Mouse (Mus musculus): ENCODE measurements around the gene Fam83d. TPM values are rescaled to one million over a fixed set of nuclear protein-coding genes. Genes with fewer than 3 reads are reported as not detected.
"Not testable (repeated sequence)": the region's sequence is repeated elsewhere in the genome, so short reads cannot be mapped to it uniquely, and the experiment has no call there.

The Fam83d gene
- polyA plus RNA-seq, 1 experiment from 2014 or later: 18.5 TPM

DNA sequence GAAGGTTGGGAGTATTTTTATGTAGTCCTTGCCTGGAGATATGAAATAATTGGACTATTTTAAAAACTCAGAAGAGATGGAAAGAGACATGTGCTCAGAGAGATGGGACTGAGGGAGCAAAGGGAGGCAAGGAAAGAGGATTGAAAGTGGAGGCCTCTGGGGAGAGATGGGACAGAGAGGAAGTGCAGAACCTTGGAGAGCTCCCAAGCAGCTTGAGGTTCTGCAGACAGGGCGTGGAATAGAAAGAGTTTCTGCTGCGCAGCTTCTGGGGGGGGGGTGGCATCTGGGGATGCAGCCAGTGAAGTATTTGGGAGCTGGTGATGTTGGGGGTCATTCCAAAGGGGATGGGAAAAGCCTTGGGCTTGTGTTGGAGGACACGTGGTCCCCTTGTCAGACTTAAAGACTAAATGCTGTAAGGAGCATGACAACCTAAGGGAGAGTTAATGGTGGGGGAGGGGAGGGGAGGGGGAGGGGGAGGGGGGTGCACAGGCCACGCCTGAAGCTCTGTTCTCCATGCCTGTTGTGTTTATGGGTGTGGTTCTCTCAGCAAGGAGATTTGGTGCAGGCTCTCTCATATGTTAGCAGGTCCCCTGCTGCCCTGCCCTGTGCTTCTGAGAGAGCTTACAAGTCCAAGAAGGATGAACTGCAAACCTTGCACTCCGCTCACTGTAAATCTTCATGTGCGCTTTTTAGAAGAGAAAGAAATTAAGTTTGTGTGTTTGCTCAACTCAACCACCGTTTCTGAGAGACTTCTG is 39.7 kb upstream of the Fam83d start:
- no peak for ATAC-seq
- no peaks in the 10 kb centered on the region for H3K36me3 ChIP-seq (ENCODE audit: control insufficient read depth, insufficient read depth)
- H3K4me1 ChIP-seq (replicated peaks; ENCODE audit: control insufficient read depth, insufficient read depth, low read length): 0 out of 2 replicates have a peak, but pooled peaks cover 1% of the 10 kb centered on the region
- H3K9ac ChIP-seq (replicated peaks; ENCODE audit: low read depth, low read length): no peak overlapping the region
- H3K27ac ChIP-seq (ENCODE audit: low read length): no peak overlapping the region
- no peak overlapping the region for H3K4me3 ChIP-seq (replicated peaks; ENCODE audit: low read length)
- H3K9me3 ChIP-seq (ENCODE audit: control insufficient read depth, low read length): no peaks in the 10 kb centered on the region
- 46% methylated on average over 7 of the region's 7 CpGs for WGBS
- no peak overlapping the region for H3K4me2 ChIP-seq (ENCODE audit: low read length)
- H3K27me3 ChIP-seq (replicated peaks; ENCODE audit: control insufficient read depth, insufficient read depth, low read length): no peaks in the 10 kb centered on the region

DNA sequence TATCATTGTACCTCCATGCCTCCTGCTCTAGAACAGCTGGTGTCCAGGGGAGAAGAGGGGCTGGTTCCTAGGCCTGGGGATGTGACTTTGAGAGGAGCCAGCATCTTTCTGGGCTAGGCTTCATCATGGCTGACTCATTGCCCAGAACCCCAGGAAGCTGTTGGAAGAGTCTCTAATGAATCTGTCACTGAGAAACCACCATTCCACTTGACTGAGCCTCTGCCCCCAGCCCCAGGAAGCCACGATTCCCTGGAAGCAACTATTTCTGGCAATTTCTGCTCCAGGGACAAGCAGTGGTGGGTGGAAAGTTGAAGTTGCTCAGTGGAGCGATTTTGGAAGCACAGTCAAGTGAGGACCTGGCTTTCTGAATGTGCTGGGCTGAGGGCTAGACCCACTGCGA is 37.0 kb upstream of the Fam83d start:
- Histone ChIP-seq H3K36me3 (ENCODE audit: control insufficient read depth, insufficient read depth) (no peaks in the 10 kb centered on the region), H3K4me1 (replicated peaks; ENCODE audit: control insufficient read depth, insufficient read depth, low read length) (peaks cover 8% of the 10 kb centered on the region), H3K27me3 (replicated peaks; ENCODE audit: control insufficient read depth, insufficient read depth, low read length) (no peaks in the 10 kb centered on the region), H3K27ac (ENCODE audit: low read length) (no peak overlapping the region), H3K4me2 (ENCODE audit: low read length) (no peak overlapping the region), H3K9me3 (ENCODE audit: control insufficient read depth, low read length) (no peaks in the 10 kb centered on the region), H3K4me3 (replicated peaks; ENCODE audit: low read length) (no peak overlapping the region), H3K9ac (replicated peaks; ENCODE audit: low read depth, low read length) (no peak overlapping the region)
- WGBS: 66% methylated on average over 3 of the region's 3 CpGs
- no peak for ATAC-seq

DNA sequence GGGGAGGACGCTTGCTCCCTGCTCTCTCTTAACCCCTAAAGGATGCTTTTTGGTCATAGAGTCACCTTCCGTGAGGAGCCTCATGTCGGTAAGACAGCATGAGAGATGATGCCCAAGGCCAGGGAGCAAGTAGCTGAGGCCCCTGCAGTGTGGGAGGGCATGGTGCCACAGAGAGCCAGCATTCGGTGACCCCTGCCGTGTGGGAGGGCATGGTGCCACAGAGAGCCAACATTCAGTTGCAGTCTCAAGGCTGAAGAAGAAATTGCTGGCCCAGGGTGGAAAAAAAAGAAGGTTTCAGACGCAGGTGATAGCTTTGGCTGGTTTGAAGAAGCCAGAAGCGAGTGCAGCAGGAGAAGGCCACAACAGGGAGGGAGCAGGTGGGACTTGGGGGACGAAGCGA is 35.4 kb upstream of the Fam83d start:
- Histone ChIP-seq H3K4me2 (ENCODE audit: low read length) (no peak overlapping the region), H3K27me3 (replicated peaks; ENCODE audit: control insufficient read depth, insufficient read depth, low read length) (no peaks in the 10 kb centered on the region), H3K36me3 (ENCODE audit: control insufficient read depth, insufficient read depth) (no peaks in the 10 kb centered on the region), H3K4me1 (replicated peaks; ENCODE audit: control insufficient read depth, insufficient read depth, low read length) (peaks cover 8% of the 10 kb centered on the region), H3K27ac (ENCODE audit: low read length) (no peak overlapping the region), H3K4me3 (replicated peaks; ENCODE audit: low read length) (no peak overlapping the region), H3K9me3 (ENCODE audit: control insufficient read depth, low read length) (no peaks in the 10 kb centered on the region), H3K9ac (replicated peaks; ENCODE audit: low read depth, low read length) (no peak overlapping the region)
- 93% methylated on average over 9 of the region's 9 CpGs for WGBS
- no peak for ATAC-seq

DNA sequence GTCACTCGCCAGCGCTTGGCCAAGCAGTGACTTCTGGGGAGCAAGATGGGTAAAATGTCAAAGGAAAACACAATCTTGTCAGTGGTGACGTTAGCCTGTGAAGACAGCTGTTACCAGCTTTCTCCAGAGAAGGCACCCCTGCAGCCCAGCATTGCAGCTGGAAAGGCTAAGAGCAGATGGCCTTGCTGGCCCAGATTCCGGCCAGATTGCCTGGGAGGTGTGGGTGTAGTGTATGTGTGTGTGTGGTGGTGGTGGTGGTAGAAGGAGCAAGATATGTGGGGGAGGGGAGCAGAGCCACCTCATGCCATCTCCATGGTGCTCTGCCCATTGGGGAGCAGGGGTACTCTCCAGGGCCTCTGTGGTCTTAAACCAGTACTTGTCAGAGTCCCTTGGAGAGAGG is 34.8 kb upstream of the Fam83d start:
- WGBS: 78% methylated on average over 4 of the region's 4 CpGs
- Histone ChIP-seq H3K4me3 (replicated peaks; ENCODE audit: low read length) (no peak overlapping the region), H3K9me3 (ENCODE audit: control insufficient read depth, low read length) (no peaks in the 10 kb centered on the region), H3K27ac (ENCODE audit: low read length) (no peak overlapping the region), H3K36me3 (ENCODE audit: control insufficient read depth, insufficient read depth) (no peaks in the 10 kb centered on the region), H3K27me3 (replicated peaks; ENCODE audit: control insufficient read depth, insufficient read depth, low read length) (no peaks in the 10 kb centered on the region), H3K4me1 (replicated peaks; ENCODE audit: control insufficient read depth, insufficient read depth, low read length) (peaks cover 8% of the 10 kb centered on the region), H3K4me2 (ENCODE audit: low read length) (no peak overlapping the region), H3K9ac (replicated peaks; ENCODE audit: low read depth, low read length) (no peak overlapping the region)
- no peak for ATAC-seq

DNA sequence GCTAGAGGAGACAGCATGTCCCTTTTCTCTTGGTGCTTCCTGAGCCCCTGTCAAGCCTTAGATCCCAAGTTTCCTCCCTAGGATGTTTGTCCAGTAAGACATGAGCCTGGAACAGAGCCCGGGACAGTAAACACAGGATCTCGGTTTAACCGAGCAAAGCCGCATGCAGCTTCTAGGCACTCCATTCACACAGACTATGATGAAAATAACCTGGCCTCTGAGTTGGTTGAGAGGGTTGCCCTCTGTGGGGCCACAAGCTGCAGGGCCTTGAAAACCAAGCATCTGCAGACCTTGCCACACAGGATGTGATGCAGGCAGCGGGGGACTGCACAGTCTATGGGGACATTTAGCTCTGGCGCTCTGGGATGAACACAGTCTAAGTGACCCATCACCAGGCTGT is 34.0 kb upstream of the Fam83d start:
- WGBS: 90% methylated on average over 6 of the region's 6 CpGs
- ATAC-seq: 0 out of 2 replicates have a peak, but pooled peaks have one; percentile 4
- H3K9me3 ChIP-seq (ENCODE audit: control insufficient read depth, low read length): no peaks in the 10 kb centered on the region
- H3K4me2 ChIP-seq (ENCODE audit: low read length): no peak overlapping the region
- no peaks in the 10 kb centered on the region for H3K36me3 ChIP-seq (ENCODE audit: control insufficient read depth, insufficient read depth)
- H3K27ac ChIP-seq (ENCODE audit: low read length): peak overlapping the region; percentile 23
- peaks cover 8% of the 10 kb centered on the region for H3K4me1 ChIP-seq (replicated peaks; ENCODE audit: control insufficient read depth, insufficient read depth, low read length)
- no peak overlapping the region for H3K9ac ChIP-seq (replicated peaks; ENCODE audit: low read depth, low read length)
- H3K4me3 ChIP-seq (replicated peaks; ENCODE audit: low read length): no peak overlapping the region
- H3K27me3 ChIP-seq (replicated peaks; ENCODE audit: control insufficient read depth, insufficient read depth, low read length): no peaks in the 10 kb centered on the region

DNA sequence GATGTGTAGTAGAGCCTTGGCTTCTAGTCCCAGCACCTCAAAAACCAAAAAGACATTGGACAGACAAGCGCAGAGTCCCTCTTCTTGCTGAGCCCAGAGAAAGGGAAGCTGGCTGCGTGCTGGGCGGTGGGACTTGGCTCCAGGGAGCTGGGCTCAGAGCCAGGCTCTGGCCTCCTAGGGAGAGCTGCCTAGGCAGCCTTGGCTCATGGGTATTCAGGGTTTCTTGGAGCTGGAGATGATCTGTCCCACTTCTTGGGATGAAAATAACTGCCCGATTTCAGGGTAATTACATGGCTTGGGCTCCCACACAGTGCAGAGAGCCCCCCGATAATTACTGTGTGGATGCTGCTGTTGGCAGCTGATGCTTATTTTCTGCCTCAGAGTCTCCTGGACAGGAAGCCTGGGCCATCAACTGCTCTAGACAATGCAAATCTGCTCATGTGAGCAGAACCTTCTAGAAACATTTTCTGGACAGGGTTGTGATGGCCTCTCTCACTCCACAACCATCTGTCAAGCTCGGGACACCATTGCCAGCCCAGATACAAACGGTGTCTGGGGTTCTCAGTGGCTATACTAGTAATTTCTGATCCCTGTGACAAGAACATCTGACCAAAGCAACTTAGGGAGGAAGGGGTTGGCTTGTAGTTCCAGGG is 33.3 kb upstream of the Fam83d start:
- Histone ChIP-seq H3K4me1 (replicated peaks; ENCODE audit: control insufficient read depth, insufficient read depth, low read length) (peaks cover 8% of the 10 kb centered on the region), H3K36me3 (ENCODE audit: control insufficient read depth, insufficient read depth) (no peaks in the 10 kb centered on the region), H3K4me3 (replicated peaks; ENCODE audit: low read length) (no peak overlapping the region), H3K4me2 (ENCODE audit: low read length) (no peak overlapping the region), H3K9me3 (ENCODE audit: control insufficient read depth, low read length) (no peaks in the 10 kb centered on the region), H3K27ac (ENCODE audit: low read length) (peak overlapping the region; percentile 47), H3K27me3 (replicated peaks; ENCODE audit: control insufficient read depth, insufficient read depth, low read length) (no peaks in the 10 kb centered on the region), H3K9ac (replicated peaks; ENCODE audit: low read depth, low read length) (no peak overlapping the region)
- ATAC-seq: peak; percentile 81
- 55% methylated on average over 7 of the region's 7 CpGs for WGBS

DNA sequence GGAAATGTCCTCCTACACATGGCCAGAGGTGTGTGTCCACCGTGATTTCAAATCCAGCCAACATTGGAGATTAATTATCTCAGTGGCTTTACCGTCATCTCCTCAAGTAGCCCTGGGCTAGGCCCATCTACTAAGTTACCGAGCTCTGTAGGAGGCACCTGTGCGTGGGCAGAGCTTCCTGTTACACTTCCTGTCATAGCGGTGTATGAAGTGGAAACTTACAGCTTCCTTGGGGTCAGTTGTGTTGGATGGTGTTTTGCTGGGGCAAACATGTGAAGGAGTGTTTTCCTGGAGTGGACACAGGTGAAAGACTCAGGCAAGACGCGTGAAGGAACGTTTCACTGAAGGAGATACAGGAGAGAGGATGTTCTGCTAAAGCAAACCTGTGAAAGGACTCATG is 32.6 kb upstream of the Fam83d start:
- H3K36me3 ChIP-seq (ENCODE audit: control insufficient read depth, insufficient read depth): no peaks in the 10 kb centered on the region
- H3K4me1 ChIP-seq (replicated peaks; ENCODE audit: control insufficient read depth, insufficient read depth, low read length): peaks cover 8% of the 10 kb centered on the region

DNA sequence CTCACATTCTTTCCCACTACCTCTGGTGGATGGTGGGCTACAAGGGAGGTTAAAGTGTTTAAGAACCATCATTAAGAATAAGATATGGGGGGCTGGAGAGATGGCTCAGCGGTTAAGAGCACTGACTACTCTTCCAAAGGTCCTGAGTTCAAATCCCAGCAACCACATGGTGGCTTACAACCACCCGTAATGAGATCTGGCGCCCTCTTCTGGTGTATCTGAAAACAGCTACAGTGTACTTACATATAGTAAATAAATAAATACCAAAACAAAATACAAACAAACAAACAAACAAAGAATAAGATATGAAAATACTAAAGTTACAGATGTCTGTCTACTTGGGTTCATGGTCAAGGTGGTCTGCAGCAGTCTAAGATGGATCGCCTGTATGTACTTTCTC is 31.6 kb upstream of the Fam83d start:
- H3K27ac ChIP-seq (ENCODE audit: low read length); H3K27me3 ChIP-seq (replicated peaks; ENCODE audit: control insufficient read depth, insufficient read depth, low read length); H3K4me2 ChIP-seq (ENCODE audit: low read length); H3K36me3 ChIP-seq (ENCODE audit: control insufficient read depth, insufficient read depth); H3K4me3 ChIP-seq (replicated peaks; ENCODE audit: low read length); H3K4me1 ChIP-seq (replicated peaks; ENCODE audit: control insufficient read depth, insufficient read depth, low read length); H3K9me3 ChIP-seq (ENCODE audit: control insufficient read depth, low read length); H3K9ac ChIP-seq (replicated peaks; ENCODE audit: low read depth, low read length); ATAC-seq: not testable (repeated sequence)
- WGBS: 89% methylated on average over 4 of the region's 4 CpGs

More for the DNA sequence above, 32.6 kb upstream of the Fam83d start:
- H3K9me3 ChIP-seq (ENCODE audit: control insufficient read depth, low read length): no peaks in the 10 kb centered on the region
- no peaks in the 10 kb centered on the region for H3K27me3 ChIP-seq (replicated peaks; ENCODE audit: control insufficient read depth, insufficient read depth, low read length)
- H3K27ac ChIP-seq (ENCODE audit: low read length): no peak overlapping the region
- no peak overlapping the region for H3K4me3 ChIP-seq (replicated peaks; ENCODE audit: low read length)
- H3K9ac ChIP-seq (replicated peaks; ENCODE audit: low read depth, low read length): no peak overlapping the region
- WGBS: 93% methylated on average over 8 of the region's 8 CpGs
- no peak overlapping the region for H3K4me2 ChIP-seq (ENCODE audit: low read length)
- no peak for ATAC-seq

DNA sequence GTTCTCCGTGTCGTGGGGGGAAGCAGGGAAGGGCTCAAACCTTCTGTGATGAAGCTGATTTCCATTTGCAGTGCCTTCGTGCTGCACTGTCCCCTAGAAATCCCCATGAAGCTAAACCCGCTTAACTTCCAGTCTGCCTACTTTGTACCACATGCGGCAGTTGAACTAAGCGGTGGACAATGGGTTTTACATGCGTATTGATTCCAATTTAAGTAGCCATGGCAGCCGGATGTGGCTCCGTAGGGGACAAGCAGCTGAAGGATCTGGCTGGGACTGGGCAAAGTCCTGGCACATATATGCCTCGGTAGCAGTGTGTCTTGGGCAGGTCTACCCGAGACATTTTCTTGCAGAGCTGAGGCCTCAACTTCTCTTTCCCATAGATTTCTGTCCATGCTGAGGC is 29.3 kb upstream of the Fam83d start:
- H3K36me3 ChIP-seq (ENCODE audit: control insufficient read depth, insufficient read depth): no peaks in the 10 kb centered on the region
- WGBS: 70% methylated on average over 11 of the region's 11 CpGs
- no peaks in the 10 kb centered on the region for H3K9me3 ChIP-seq (ENCODE audit: control insufficient read depth, low read length)
- H3K27me3 ChIP-seq (replicated peaks; ENCODE audit: control insufficient read depth, insufficient read depth, low read length): no peaks in the 10 kb centered on the region
- no peak for ATAC-seq
- H3K4me3 ChIP-seq (replicated peaks; ENCODE audit: low read length): no peak overlapping the region
- H3K9ac ChIP-seq (replicated peaks; ENCODE audit: low read depth, low read length): no peak overlapping the region
- no peak overlapping the region for H3K27ac ChIP-seq (ENCODE audit: low read length)
- no peak overlapping the region for H3K4me2 ChIP-seq (ENCODE audit: low read length)
- peaks cover 8% of the 10 kb centered on the region for H3K4me1 ChIP-seq (replicated peaks; ENCODE audit: control insufficient read depth, insufficient read depth, low read length)
